Mouse (Mus musculus): ENCODE data around the gene Arhgap30. TPM values are rescaled to one million over a fixed set of nuclear protein-coding genes. Genes with fewer than 3 reads are reported as not detected.

Gene Arhgap30
- total RNA-seq (2015; ENCODE audit: low replicate concordance) (11.7 and 15.9 TPM in 2 replicates), total RNA-seq (2017; ENCODE audit: low replicate concordance) (16.7 and 22.9 TPM in 2 replicates)

- ATAC-seq (replicated peaks; ENCODE audit: low FRiP score, poor library complexity, severe bottlenecking), result 0 out of 2 replicates have a peak, but pooled peaks have one; percentile 40
These were observed at the start of gene Arhgap30 for GRCm38 (mm10) chr1:171388376-171389102. Gene Arhgap30 (plus strand): TSS chr1:171388954.

GRCm38 (mm10) chr1:171342262-171343207 is 46.2 kb upstream of the Arhgap30 start:
- no peak for ATAC-seq (replicated peaks; ENCODE audit: low FRiP score, poor library complexity, severe bottlenecking)

- ATAC-seq (replicated peaks; ENCODE audit: low FRiP score, poor library complexity, severe bottlenecking), result no peak
These were observed 44.7 kb upstream of the Arhgap30 start for GRCm38 (mm10) chr1:171343922-171344677.

- no peak for ATAC-seq (replicated peaks; ENCODE audit: low FRiP score, poor library complexity, severe bottlenecking)
These were observed 44.0 kb upstream of the Arhgap30 start for GRCm38 (mm10) chr1:171344715-171345114.

- peak; percentile 99 for ATAC-seq (replicated peaks; ENCODE audit: low FRiP score, poor library complexity, severe bottlenecking)
These were observed 43.3 kb upstream of the Arhgap30 start, which contains the start of the genes Nit1 and Pfdn2 for GRCm38 (mm10) chr1:171345225-171346094. Gene Nit1 (minus strand): TSS chr1:171345646. Gene Pfdn2 (plus strand): TSS chr1:171345670.

- peak; percentile 28; the same call in 1 of the 2 replicates for ATAC-seq (replicated peaks; ENCODE audit: low FRiP score, poor library complexity, severe bottlenecking)
These were observed 42.7 kb upstream of the Arhgap30 start for GRCm38 (mm10) chr1:171346095-171346450.

GRCm38 (mm10) chr1:171348665-171349064 is 40.1 kb upstream of the Arhgap30 start:
- ATAC-seq (replicated peaks; ENCODE audit: low FRiP score, poor library complexity, severe bottlenecking), result no peak

- no peak for ATAC-seq (replicated peaks; ENCODE audit: low FRiP score, poor library complexity, severe bottlenecking)
These were observed 39.5 kb upstream of the Arhgap30 start for GRCm38 (mm10) chr1:171349210-171349609.

- no peak for ATAC-seq (replicated peaks; ENCODE audit: low FRiP score, poor library complexity, severe bottlenecking)
These were observed 32.9 kb upstream of the Arhgap30 start for GRCm38 (mm10) chr1:171355812-171356340.

GRCm38 (mm10) chr1:171356814-171357213 is 31.9 kb upstream of the Arhgap30 start:
- ATAC-seq (replicated peaks; ENCODE audit: low FRiP score, poor library complexity, severe bottlenecking), result no peak

GRCm38 (mm10) chr1:171358421-171358820 is 30.3 kb upstream of the Arhgap30 start:
- ATAC-seq (replicated peaks; ENCODE audit: low FRiP score, poor library complexity, severe bottlenecking), result 0 out of 2 replicates have a peak, but pooled peaks have one; percentile 31

- ATAC-seq (replicated peaks; ENCODE audit: low FRiP score, poor library complexity, severe bottlenecking), result peak; percentile 1; the same call in 1 of the 2 replicates
These were observed 28.5 kb upstream of the Arhgap30 start for GRCm38 (mm10) chr1:171360253-171360652.

- ATAC-seq (replicated peaks; ENCODE audit: low FRiP score, poor library complexity, severe bottlenecking), result peak; percentile 88
These were observed 28.1 kb upstream of the Arhgap30 start, which contains the start of gene Klhdc9 for GRCm38 (mm10) chr1:171360656-171361055. Gene Klhdc9 (minus strand): TSS chr1:171360798.

- ATAC-seq (replicated peaks; ENCODE audit: low FRiP score, poor library complexity, severe bottlenecking), result peak; percentile 82
These were observed 27.3 kb upstream of the Arhgap30 start for GRCm38 (mm10) chr1:171361106-171362103.

- no peak for ATAC-seq (replicated peaks; ENCODE audit: low FRiP score, poor library complexity, severe bottlenecking)
These were observed 22.8 kb upstream of the Arhgap30 start for GRCm38 (mm10) chr1:171365934-171366333.

GRCm38 (mm10) chr1:171369845-171370556 is 18.8 kb upstream of the Arhgap30 start, which contains the start of gene Nectin4:
Gene Nectin4 (plus strand): TSS chr1:171370099.
- ATAC-seq (replicated peaks; ENCODE audit: low FRiP score, poor library complexity, severe bottlenecking), result no peak

All from erythroid progenitor cell, adult 5-6 weeks (primary cell).